23 mouse cellular contexts compared by ENCODE assay signal in the genomic region with DNA sequence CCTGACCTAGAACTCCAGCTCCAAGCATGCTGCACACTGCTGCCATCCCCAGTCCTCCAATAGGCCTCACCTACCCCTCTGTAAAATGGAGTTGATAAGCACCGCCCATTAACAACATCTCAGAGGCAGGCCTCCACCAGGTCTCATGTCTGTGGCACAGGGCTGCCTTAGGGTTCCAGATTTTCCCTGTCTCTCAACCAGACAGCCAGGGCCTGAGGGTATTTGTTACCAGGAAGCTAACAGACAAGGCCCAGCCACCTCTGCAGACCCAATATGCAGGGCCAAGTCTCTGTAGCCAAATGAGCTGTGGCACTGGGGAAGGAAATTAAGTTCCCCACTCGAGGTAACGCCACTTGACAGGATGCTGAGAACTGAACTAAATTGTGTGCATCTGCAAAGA. TPM values are rescaled to one million over a fixed set of nuclear protein-coding genes. Genes with fewer than 3 reads are reported as not detected.
DNase-seq lines count a peak whose midpoint lies in the region; ATAC-seq and TF ChIP-seq lines count a peak whose summit lies in the region.
"Had no signal": no experiment of that assay in that cellular context is flagged by ENCODE, and none has a peak within 500 bp of the region (broad histone marks: within the 10 kb centered on the region; RNA-seq: fewer than 3 reads in every experiment).

No protein-coding gene starts in this region.

- H3K9me3 ChIP-seq in heart, embryonic 10.5 days, result no peaks in the 10 kb centered on the region
- H3K9me3 ChIP-seq in limb, embryonic 13.5 days, result no peaks in the 10 kb centered on the region
- no peaks in the 10 kb centered on the region for H3K9me3 ChIP-seq in limb, embryonic 10.5 days (replicated peaks)
- H3K9me3 ChIP-seq in midbrain, embryonic 14.5 days (ENCODE audit: control insufficient read depth, low read length), result no peaks in the 10 kb centered on the region
- no peaks in the 10 kb centered on the region for H3K9me3 ChIP-seq in midbrain, embryonic 15.5 days
- H3K9me3 ChIP-seq: heart, embryonic 12.5 days had no signal

- no peak for TF ChIP-seq POLR2A in heart, adult 2 months (IDR thresholded peaks at IDR 0.05; ENCODE audit: insufficient read depth, low read depth, low read length)

- no peak overlapping the region for H3K4me3 ChIP-seq in heart, adult 2 months
- no peak overlapping the region for H3K4me3 ChIP-seq in heart, embryonic 10.5 days
- no peak overlapping the region for H3K4me3 ChIP-seq in limb, embryonic 13.5 days
- no peak overlapping the region for H3K4me3 ChIP-seq in limb, embryonic 10.5 days
- H3K4me3 ChIP-seq in midbrain, embryonic 14.5 days (replicated peaks; ENCODE audit: low read depth, low read length), result no peak overlapping the region
- H3K4me3 ChIP-seq in midbrain, embryonic 15.5 days, result no peak overlapping the region
- H3K4me3 ChIP-seq: heart, embryonic 12.5 days; left cerebral cortex, adult 2 months had no signal

- DNase-seq in heart, adult 2 months, result no peak
- no peak for DNase-seq in heart, embryonic 10.5 days (ENCODE audit: low spot score)
- no peak for DNase-seq in limb, embryonic 10.5 days (ENCODE audit: low spot score)
- no peak for DNase-seq in midbrain, embryonic 14.5 days
- no peak for DNase-seq in embryo, embryonic 10.5 days (ENCODE audit: low spot score)
- DNase-seq: gastrocnemius, postnatal 10 days; lung, postnatal 36 days; right cerebral cortex, postnatal 14 days; thymus, postnatal 4 days had no signal

- H3K79me2 ChIP-seq in heart, adult 2 months (replicated peaks; ENCODE audit: control insufficient read depth, insufficient read depth, low read length), result peaks cover 8% of the 10 kb centered on the region

- intact Hi-C loops in heart, adult 2 months (cut with DNase I), result loop anchor here (2.0 to 10.0 kb wide), 3 partner anchors 18 to 314 kb away; a partner anchor contains a TSS

- peaks cover 32% of the 10 kb centered on the region for H3K4me1 ChIP-seq in heart, adult 2 months (ENCODE audit: control insufficient read depth, insufficient read depth, low read length)
- peaks cover 48% of the 10 kb centered on the region for H3K4me1 ChIP-seq in heart, embryonic 10.5 days
- peaks cover 44% of the 10 kb centered on the region for H3K4me1 ChIP-seq in limb, embryonic 13.5 days
- peaks cover 44% of the 10 kb centered on the region for H3K4me1 ChIP-seq in limb, embryonic 10.5 days
- H3K4me1 ChIP-seq in midbrain, embryonic 14.5 days (ENCODE audit: control insufficient read depth, insufficient read depth, low read length), result peaks cover 47% of the 10 kb centered on the region
- H3K4me1 ChIP-seq in midbrain, embryonic 15.5 days, result peaks cover 63% of the 10 kb centered on the region

- TF ChIP-seq CTCF in heart, adult 2 months (IDR thresholded peaks at IDR 0.05), result no peak

- no peaks in the 10 kb centered on the region for H3K27me3 ChIP-seq in heart, adult 2 months (ENCODE audit: control insufficient read depth, insufficient read depth, low read length)
- H3K27me3 ChIP-seq in heart, embryonic 10.5 days (ENCODE audit: insufficient read depth, poor library complexity, severe bottlenecking), result no peaks in the 10 kb centered on the region
- no peaks in the 10 kb centered on the region for H3K27me3 ChIP-seq in limb, embryonic 13.5 days
- no peaks in the 10 kb centered on the region for H3K27me3 ChIP-seq in limb, embryonic 10.5 days (ENCODE audit: low read depth, poor library complexity, severe bottlenecking)
- H3K27me3 ChIP-seq in midbrain, embryonic 14.5 days (ENCODE audit: control insufficient read depth, insufficient read depth, low read length), result no peaks in the 10 kb centered on the region
- no peaks in the 10 kb centered on the region for H3K27me3 ChIP-seq in midbrain, embryonic 15.5 days (replicated peaks)
- H3K27me3 ChIP-seq: heart, embryonic 12.5 days had no signal

- H3K4me2 ChIP-seq in limb, embryonic 13.5 days (replicated peaks), result no peak overlapping the region
- H3K4me2 ChIP-seq in midbrain, embryonic 14.5 days (ENCODE audit: low read length), result 0 out of 2 replicates have a peak overlapping the region, but pooled peaks have one; percentile 6
- no peak overlapping the region for H3K4me2 ChIP-seq in midbrain, embryonic 15.5 days
- H3K4me2 ChIP-seq: heart, embryonic 12.5 days had no signal

- peak overlapping the region; percentile 69 for H3K27ac ChIP-seq in heart, adult 2 months
- H3K27ac ChIP-seq in heart, embryonic 10.5 days, result no peak overlapping the region
- no peak overlapping the region for H3K27ac ChIP-seq in limb, embryonic 13.5 days
- H3K27ac ChIP-seq in limb, embryonic 10.5 days, result no peak overlapping the region
- no peak overlapping the region for H3K27ac ChIP-seq in midbrain, embryonic 14.5 days (replicated peaks; ENCODE audit: low read depth, low read length)
- no peak overlapping the region for H3K27ac ChIP-seq in midbrain, embryonic 15.5 days
- H3K27ac ChIP-seq: left cerebral cortex, adult 2 months had no signal

- TF ChIP-seq EP300 in heart, adult 2 months (IDR thresholded peaks at IDR 0.05; ENCODE audit: insufficient read depth, low read depth, low read length), result no peak

- H3K9ac ChIP-seq in heart, adult 2 months (ENCODE audit: low read depth, low read length), result no peak overlapping the region
- H3K9ac ChIP-seq in limb, embryonic 13.5 days, result 0 out of 2 replicates have a peak overlapping the region, but pooled peaks have one; percentile 19
- no peak overlapping the region for H3K9ac ChIP-seq in midbrain, embryonic 14.5 days (replicated peaks; ENCODE audit: low read length)
- H3K9ac ChIP-seq in midbrain, embryonic 15.5 days, result no peak overlapping the region

- ATAC-seq in limb, embryonic 13.5 days (ENCODE audit: low FRiP score, low read depth), result no peak
- no peak for ATAC-seq in midbrain, embryonic 14.5 days (ENCODE audit: low FRiP score, low TSS enrichment)
- ATAC-seq in midbrain, embryonic 15.5 days (replicated peaks), result no peak
- ATAC-seq: CD4-positive, CD25-positive, alpha-beta regulatory T cell, adult 4 months had no signal

- H3K36me3 ChIP-seq in heart, adult 2 months (ENCODE audit: control insufficient read depth, insufficient read depth, low read length), result peaks cover 7% of the 10 kb centered on the region; the same call in 1 of the 2 replicates
- peaks cover 73% of the 10 kb centered on the region for H3K36me3 ChIP-seq in heart, embryonic 10.5 days
- peaks cover 77% of the 10 kb centered on the region for H3K36me3 ChIP-seq in limb, embryonic 13.5 days
- H3K36me3 ChIP-seq in limb, embryonic 10.5 days, result peaks cover 90% of the 10 kb centered on the region
- H3K36me3 ChIP-seq in midbrain, embryonic 14.5 days (ENCODE audit: control insufficient read depth, insufficient read depth, low read length), result peaks cover 59% of the 10 kb centered on the region
- H3K36me3 ChIP-seq in midbrain, embryonic 15.5 days (replicated peaks), result peaks cover 9% of the 10 kb centered on the region

- 61% methylated on average over 3 of the region's 3 CpGs for WGBS in heart, adult 2 months
- WGBS in heart, embryonic 10.5 days, result 92% methylated on average over 3 of the region's 3 CpGs
- 86% methylated on average over 3 of the region's 3 CpGs for WGBS in limb, embryonic 13.5 days
- WGBS in limb, embryonic 10.5 days, result 84% methylated on average over 3 of the region's 3 CpGs
- 93% methylated on average over 3 of the region's 3 CpGs for WGBS in midbrain, embryonic 14.5 days
- WGBS in midbrain, embryonic 15.5 days, result 85% methylated on average over 3 of the region's 3 CpGs

RNA-seq across cellular contexts. Expression of a gene that starts 5.7 kb away (rescaled TPM):
- total RNA-seq in heart, adult 2 months (2021), result 10 to 100 TPM; 51.8 to 64.4 TPM
- 52.4 and 57.7 TPM in 2 replicates for polyA plus RNA-seq in heart, adult 2 months (2012; rRNA removed)
- 66.5 and 73.0 TPM in 2 replicates for polyA plus RNA-seq in heart, embryonic 10.5 days (2016; fragmentation: Nextera tagmentation; extraction: Ambion mirVana)
- 74.3 and 76.0 TPM in 2 replicates for polyA plus RNA-seq in limb, embryonic 13.5 days (2015; fragmentation: Nextera tagmentation; extraction: Ambion mirVana)
- polyA plus RNA-seq in limb, embryonic 10.5 days (2016; fragmentation: Nextera tagmentation; extraction: Ambion mirVana), result 95.2 and 97.8 TPM in 2 replicates
- polyA plus RNA-seq in midbrain, embryonic 14.5 days (2014; fragmentation: Nextera tagmentation; extraction: Ambion mirVana), result 57.3 and 68.7 TPM in 2 replicates
- polyA plus RNA-seq in midbrain, embryonic 15.5 days (2015; fragmentation: Nextera tagmentation; extraction: Ambion mirVana), result 113 and 126 TPM in 2 replicates

RNA-seq across cellular contexts. Expression of a gene that starts 7.4 kb away (rescaled TPM):
- not detected for total RNA-seq in heart, adult 2 months (2021)
- not detected in 2 replicates for polyA plus RNA-seq in heart, adult 2 months (2012; rRNA removed)
- polyA plus RNA-seq in heart, embryonic 10.5 days (2016; fragmentation: Nextera tagmentation; extraction: Ambion mirVana), result 0.11 TPM in 1 of 2 replicates, not detected in the other
- polyA plus RNA-seq in limb, embryonic 13.5 days (2015; fragmentation: Nextera tagmentation; extraction: Ambion mirVana), result 0.33 TPM in 1 of 2 replicates, not detected in the other
- 0.11 and 0.19 TPM in 2 replicates for polyA plus RNA-seq in limb, embryonic 10.5 days (2016; fragmentation: Nextera tagmentation; extraction: Ambion mirVana)
- 0.18 and 0.22 TPM in 2 replicates for polyA plus RNA-seq in midbrain, embryonic 14.5 days (2014; fragmentation: Nextera tagmentation; extraction: Ambion mirVana)
- 0.11 TPM in 1 of 2 replicates, not detected in the other for polyA plus RNA-seq in midbrain, embryonic 15.5 days (2015; fragmentation: Nextera tagmentation; extraction: Ambion mirVana)
- total RNA-seq: adrenal gland, adult 18-20 months; gastrocnemius, postnatal 10 days; heart, postnatal 25 days; left cerebral cortex, adult 2 months; monocyte, adult 5-6 weeks had no signal
- polyA plus RNA-seq: heart, embryonic 12.5 days; kidney, embryonic 14.5 days; liver, embryonic 16.5 days; spleen, adult 2 months; testis, adult 2 months had no signal

RNA-seq across cellular contexts. Expression of a gene that starts 17.8 kb away (rescaled TPM):
- total RNA-seq in heart, adult 2 months (2021), result 10 to 100 TPM; 11.0 TPM
- 22.4 and 23.1 TPM in 2 replicates for polyA plus RNA-seq in heart, adult 2 months (2012; rRNA removed)
- polyA plus RNA-seq in heart, embryonic 10.5 days (2016; fragmentation: Nextera tagmentation; extraction: Ambion mirVana), result 59.4 and 63.2 TPM in 2 replicates
- polyA plus RNA-seq in limb, embryonic 13.5 days (2015; fragmentation: Nextera tagmentation; extraction: Ambion mirVana), result 69.4 and 71.7 TPM in 2 replicates
- polyA plus RNA-seq in limb, embryonic 10.5 days (2016; fragmentation: Nextera tagmentation; extraction: Ambion mirVana), result 59.8 and 67.0 TPM in 2 replicates
- polyA plus RNA-seq in midbrain, embryonic 14.5 days (2014; fragmentation: Nextera tagmentation; extraction: Ambion mirVana), result 87.7 and 99.6 TPM in 2 replicates
- polyA plus RNA-seq in midbrain, embryonic 15.5 days (2015; fragmentation: Nextera tagmentation; extraction: Ambion mirVana), result 101 and 107 TPM in 2 replicates

RNA-seq across cellular contexts. Expression of a gene that starts 20.0 kb away (rescaled TPM):
- under 1 TPM in 1 of 2 experiments, not detected in 1; 0.16 TPM for total RNA-seq in heart, adult 2 months (2021)
- polyA plus RNA-seq in heart, adult 2 months (2012; rRNA removed), result not detected in 2 replicates
- polyA plus RNA-seq in heart, embryonic 10.5 days (2016; fragmentation: Nextera tagmentation; extraction: Ambion mirVana), result not detected in 2 replicates
- polyA plus RNA-seq in limb, embryonic 13.5 days (2015; fragmentation: Nextera tagmentation; extraction: Ambion mirVana), result 2.6 and 4.5 TPM in 2 replicates
- 0.81 TPM in 1 of 2 replicates, not detected in the other for polyA plus RNA-seq in limb, embryonic 10.5 days (2016; fragmentation: Nextera tagmentation; extraction: Ambion mirVana)
- polyA plus RNA-seq in midbrain, embryonic 14.5 days (2014; fragmentation: Nextera tagmentation; extraction: Ambion mirVana), result not detected in 2 replicates
- 0.40 and 0.62 TPM in 2 replicates for polyA plus RNA-seq in midbrain, embryonic 15.5 days (2015; fragmentation: Nextera tagmentation; extraction: Ambion mirVana)
- total RNA-seq: adrenal gland, adult 18-20 months; gastrocnemius, postnatal 10 days; heart, postnatal 25 days; left cerebral cortex, adult 2 months; monocyte, adult 5-6 weeks had no signal
- polyA plus RNA-seq: CD4-positive, CD25-positive, alpha-beta regulatory T cell, adult 4 months; kidney, embryonic 14.5 days; limb, embryonic 11.5 days; liver, embryonic 16.5 days; neural tube, embryonic 14.5 days; spleen, adult 2 months; testis, adult 2 months had no signal

RNA-seq across cellular contexts. Expression of a gene that starts 20.0 kb away (rescaled TPM):
- under 1 TPM in 1 of 2 experiments, not detected in 1; 0.39 TPM for total RNA-seq in heart, adult 2 months (2021)
- polyA plus RNA-seq in heart, adult 2 months (2012; rRNA removed), result 0.50 and 0.78 TPM in 2 replicates
- 1.0 and 1.5 TPM in 2 replicates for polyA plus RNA-seq in heart, embryonic 10.5 days (2016; fragmentation: Nextera tagmentation; extraction: Ambion mirVana)
- 126 and 145 TPM in 2 replicates for polyA plus RNA-seq in limb, embryonic 13.5 days (2015; fragmentation: Nextera tagmentation; extraction: Ambion mirVana)
- polyA plus RNA-seq in limb, embryonic 10.5 days (2016; fragmentation: Nextera tagmentation; extraction: Ambion mirVana), result 1.1 and 5.0 TPM in 2 replicates
- polyA plus RNA-seq in midbrain, embryonic 14.5 days (2014; fragmentation: Nextera tagmentation; extraction: Ambion mirVana), result 6.8 and 8.1 TPM in 2 replicates
- 14.0 and 16.2 TPM in 2 replicates for polyA plus RNA-seq in midbrain, embryonic 15.5 days (2015; fragmentation: Nextera tagmentation; extraction: Ambion mirVana)
- total RNA-seq: gastrocnemius, postnatal 10 days; heart, postnatal 25 days had no signal
- polyA plus RNA-seq: heart, embryonic 12.5 days had no signal
